Mouse (Mus musculus) frontal cortex, adult 2 months (tissue): Measurements from ENCODE around the gene Lexm. TPM values are rescaled to one million over a fixed set of nuclear protein-coding genes. Genes with fewer than 3 reads are reported as not detected.

ENCODE experiments used
- DNase-seq, 2 experiments: peaks; one replicate each; pipeline ENCODE4 v3.0.0; 2022; ENCODE audit warnings: low spot score in 1 of 2; ENCODE audit errors: extremely low spot score in 1 of 2
- polyA plus RNA-seq: library from polyadenylated mRNA; depleted of rRNA; stranded (reverse); fragments of >200 nt; gene quantifications from 2 replicates; pipeline ENCODE4 v1.2.3, GENCODE M21; 2012

Lexm gene
- polyA plus RNA-seq, 1 experiment: 0.16 TPM

- no peak for DNase-seq
Measured at GRCm38 (mm10) chr4:106590142-106590541, 26.9 kb downstream of the Lexm start.

GRCm38 (mm10) chr4:106587075-106587474, 30.0 kb downstream of the Lexm start:
- no peak for DNase-seq

- no peak for DNase-seq
Measured at GRCm38 (mm10) chr4:106584665-106585064, 32.4 kb downstream of the Lexm start.

DNA sequence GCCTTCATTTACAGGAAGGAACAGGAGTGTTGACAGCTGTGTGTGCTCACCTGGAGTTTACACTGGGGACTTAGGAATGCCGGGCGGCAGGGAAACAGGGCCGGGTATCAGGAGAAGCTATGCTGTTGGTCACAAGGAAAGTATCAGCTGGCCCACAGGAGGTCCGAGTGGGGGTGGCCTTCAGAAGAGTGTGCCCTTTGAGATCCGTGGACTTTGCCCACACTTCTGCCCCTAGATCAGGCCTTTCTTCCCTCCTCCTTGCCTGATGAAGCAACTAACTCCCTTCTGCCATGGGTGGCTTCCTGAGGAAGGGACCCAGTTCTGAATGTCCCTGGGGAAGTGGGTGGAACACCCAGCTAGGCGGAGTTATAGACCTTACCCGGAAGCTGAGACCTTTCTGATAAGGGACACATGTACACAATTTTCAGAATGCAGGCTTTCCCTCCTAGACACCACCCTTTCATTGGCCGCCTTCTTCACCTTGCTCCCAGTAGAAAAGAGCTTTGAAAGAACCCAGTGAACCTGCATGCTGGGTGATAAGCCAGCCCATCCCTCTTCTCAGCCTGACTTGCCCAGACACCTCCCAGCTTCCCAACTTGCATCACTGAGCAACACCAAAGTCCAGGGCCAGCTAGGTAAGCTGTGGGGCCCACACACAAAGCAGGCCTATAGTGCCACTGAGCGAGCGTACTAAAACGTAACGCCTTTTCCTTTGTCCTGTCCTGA, 34.5 kb downstream of the Lexm start:
- DNase-seq: no peak

DNA sequence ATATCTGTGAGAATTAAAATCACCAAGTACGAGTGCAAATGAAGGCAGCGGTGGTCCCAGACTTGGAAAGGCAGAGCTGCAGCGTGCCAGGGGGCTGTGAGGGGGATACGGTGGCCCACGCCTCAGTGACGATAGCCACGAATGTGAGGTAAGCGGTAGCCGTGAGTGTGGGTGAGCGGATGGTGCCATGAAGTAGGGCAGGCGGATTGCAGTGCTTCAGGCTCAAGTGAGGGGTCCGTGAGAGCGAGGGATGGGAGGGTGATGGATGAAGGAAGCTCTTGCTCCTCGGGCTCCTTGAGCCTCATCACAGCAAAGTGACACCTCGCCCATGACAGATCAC, 35.2 kb downstream of the Lexm start:
- DNase-seq: peak in 1 of 2 experiments; percentile 47

DNA sequence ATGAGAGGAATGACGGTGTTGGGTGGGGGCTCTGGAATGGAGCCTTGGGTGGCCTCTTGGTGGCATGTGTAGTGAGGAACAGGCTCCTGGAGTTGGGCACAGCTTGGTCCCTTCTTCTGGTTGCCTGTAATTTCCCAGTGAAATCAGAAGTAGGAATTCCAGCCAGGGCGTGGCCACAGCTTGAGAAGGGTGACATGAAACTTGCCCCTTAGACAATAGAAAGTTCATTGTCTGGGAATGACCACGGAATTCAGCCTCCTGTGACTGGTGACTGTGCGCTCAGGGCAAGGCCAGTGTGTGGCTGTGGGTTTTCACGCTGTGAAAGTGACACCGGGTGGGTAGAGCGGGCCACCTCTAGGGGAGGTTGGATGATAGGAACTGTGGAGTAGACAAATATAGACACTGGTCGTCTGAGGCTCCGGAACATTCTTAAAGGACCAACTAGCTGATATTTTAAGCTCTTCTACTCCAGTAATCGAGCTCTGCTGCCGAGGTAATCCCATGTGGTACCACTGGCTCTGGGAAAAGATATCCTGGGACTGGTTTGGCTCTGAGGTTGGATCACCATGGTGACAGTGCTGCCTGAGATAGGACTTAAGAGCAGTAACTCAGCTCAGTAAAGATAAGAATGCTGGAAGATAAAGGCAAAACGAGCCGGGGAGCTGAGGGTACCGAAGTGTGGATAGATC, 35.7 kb downstream of the Lexm start:
- DNase-seq: peak in 1 of 2 experiments; percentile 48

GRCm38 (mm10) chr4:106577511-106577910, 39.5 kb downstream of the Lexm start:
- no peak for DNase-seq

DNA sequence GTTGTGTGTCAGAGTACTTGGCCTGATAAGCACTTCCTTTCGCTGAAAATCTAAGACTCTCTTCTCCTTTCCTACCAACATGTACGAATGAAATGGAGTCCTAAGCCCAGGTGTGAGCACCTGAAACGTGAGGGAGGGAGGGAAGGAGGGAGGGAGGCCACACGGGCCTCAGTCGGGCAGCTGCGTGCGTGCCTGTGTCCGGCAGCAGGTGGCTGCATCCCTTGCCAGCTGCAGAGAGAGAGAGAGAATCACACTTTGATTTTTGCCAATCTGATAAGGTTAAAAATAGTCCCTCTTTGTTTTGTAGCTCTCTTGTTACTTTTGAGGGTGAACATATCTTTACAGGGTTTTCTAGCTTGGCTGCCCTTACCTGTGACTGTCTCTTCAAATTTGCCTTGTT, 42.0 kb downstream of the Lexm start:
- DNase-seq: no peak

DNA sequence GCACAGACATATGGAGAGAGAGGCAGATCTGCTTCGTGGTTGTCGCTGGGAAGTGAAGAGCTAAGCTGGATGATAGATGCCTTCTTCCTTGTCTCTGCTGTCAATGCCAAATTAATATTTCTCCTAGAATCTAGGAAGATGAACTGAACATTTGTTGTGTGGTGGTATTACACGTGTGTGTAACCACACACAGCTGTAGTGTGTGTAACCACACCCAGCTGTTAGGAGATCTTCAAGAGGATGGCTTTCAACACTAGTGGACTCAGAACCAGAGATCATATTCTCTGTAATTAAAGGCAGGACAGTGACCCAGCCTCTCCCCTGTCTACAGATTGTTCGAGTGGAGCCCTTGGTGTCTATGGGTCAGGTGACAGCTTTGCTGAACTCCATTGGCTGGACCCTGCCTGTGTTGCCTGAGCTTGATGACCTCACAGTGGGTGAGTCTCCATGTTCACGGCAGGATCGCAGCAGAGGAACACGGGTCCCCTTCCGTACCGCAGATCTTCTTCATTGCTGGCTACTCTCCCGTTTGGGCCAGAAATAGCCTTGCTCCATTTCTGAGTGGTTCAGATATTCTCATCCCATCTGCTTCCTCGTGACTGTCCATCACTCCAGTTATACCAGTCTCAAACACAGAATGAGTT, 45.8 kb downstream of the Lexm start:
- peak in 1 of 2 experiments; percentile 37 for DNase-seq

DNA sequence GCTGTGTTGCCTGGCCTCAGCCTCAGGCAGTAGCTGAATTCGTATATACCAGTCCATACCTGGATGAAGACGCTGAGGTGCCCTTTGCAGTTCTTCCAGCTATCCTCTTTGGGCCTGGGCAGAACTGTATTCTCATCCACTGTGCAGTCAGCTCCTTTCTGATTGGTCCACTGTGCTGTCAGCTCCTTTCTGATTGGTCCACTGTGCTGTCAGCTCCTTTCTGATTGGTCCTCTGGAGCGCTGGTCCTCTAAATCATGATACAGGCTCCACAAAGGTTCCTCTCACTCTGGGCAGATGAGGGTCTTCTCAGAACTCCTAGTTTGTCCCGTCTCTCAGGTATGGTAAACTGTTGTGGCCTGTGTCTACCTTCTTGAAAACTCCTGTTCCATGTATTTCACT, 47.4 kb downstream of the Lexm start:
- no peak for DNase-seq

DNA sequence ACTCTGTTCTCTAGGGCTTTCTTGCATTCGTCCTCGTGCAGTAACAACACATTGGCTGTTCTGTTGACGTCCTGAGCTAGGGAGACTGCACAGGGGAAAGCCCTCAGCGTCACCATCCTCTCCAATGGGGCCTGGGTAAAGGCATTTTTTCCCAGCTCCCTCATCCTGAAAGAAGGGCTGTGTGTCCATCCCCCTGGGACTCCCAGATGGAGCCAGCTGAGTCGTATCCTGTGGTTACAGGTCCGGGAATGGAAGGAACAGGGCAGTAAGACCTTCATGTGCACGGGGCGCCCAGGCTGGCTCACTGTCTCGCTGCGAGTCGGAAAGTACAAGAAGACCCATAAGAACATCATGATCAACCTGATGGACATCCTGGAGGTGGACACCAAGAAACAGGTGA, 52.9 kb downstream of the Lexm start:
- no peak for DNase-seq

GRCm38 (mm10) chr4:106562837-106563790, 53.9 kb downstream of the Lexm start:
- DNase-seq: no peak

- no peak for DNase-seq
Measured at GRCm38 (mm10) chr4:106562006-106562405, 55.0 kb downstream of the Lexm start.

DNA sequence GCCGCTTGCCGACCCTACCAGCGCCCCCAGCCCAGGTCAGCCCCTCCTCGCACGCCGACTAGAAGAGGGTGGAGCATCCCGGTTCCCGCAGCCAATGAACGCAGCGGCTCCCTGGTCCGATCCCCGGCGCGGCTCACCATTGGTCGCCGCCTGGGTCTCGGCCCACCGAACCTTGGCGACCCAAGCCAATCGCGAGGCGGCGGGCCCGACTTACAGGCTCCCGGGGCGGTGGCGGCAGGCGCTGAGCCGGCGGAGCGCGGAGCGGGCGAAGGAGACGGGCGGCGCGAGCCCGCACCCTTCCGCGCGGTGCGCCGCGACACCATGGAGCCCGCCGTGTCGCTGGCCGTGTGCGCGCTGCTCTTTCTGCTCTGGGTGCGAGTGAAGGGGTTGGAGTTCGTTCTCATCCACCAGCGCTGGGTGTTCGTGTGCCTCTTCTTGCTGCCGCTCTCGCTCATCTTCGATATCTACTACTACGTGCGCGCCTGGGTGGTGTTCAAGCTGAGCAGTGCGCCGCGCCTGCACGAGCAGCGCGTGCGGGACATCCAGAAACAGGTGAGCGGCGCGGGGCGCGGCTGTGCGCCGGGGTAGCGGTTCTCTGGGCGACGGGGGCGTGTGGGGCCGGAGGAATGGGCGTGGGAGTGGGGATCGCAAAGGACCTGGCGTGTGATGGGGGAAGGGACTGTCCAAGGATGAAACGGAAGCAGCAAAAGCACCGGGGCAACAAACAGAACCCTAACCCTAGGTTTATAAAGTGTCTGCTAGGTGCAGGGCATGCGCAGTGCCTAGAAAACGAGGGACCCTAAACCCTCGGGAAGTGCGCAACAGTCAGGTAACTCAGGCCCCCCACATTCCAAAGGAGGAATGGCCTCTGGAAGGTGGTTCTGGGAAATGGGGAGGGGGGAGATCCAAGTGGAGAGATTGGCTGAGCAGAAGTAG, 55.9 kb downstream of the Lexm start, which contains the start of gene Dhcr24:
TSS of gene Dhcr24 (plus strand) at position 193 of the 936 bp plus-strand sequence.
- DNase-seq: peak; percentile 88 to 97

GRCm38 (mm10) chr4:106560213-106560845, 56.7 kb downstream of the Lexm start:
- DNase-seq: no peak

- DNase-seq: no peak
Measured at GRCm38 (mm10) chr4:106559343-106560212, 57.5 kb downstream of the Lexm start.

GRCm38 (mm10) chr4:106557978-106558377, 59.1 kb downstream of the Lexm start:
- no peak for DNase-seq

DNA sequence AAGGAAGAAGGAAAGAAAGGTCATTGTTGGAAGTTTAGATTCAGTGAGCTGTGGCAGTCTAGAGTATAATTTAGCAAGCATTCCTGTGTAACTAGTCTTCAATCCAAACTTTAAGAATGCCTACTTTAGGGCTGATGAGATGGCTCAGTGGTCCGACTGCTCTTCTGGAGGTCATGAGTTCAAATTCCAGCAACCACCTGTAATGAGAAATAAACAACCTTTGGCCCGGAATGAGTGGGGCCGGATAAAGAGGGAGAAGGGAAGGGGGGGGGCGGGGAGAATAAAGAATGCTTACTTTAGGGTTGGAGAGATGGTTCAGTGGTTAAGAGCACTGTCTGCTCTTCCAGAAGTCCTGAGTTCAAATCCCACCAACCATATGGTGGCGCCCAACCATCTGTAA, 59.8 kb downstream of the Lexm start:
- DNase-seq: no peak
